Mouse (Mus musculus) forebrain, embryonic 16.5 days (tissue): ENCODE results near the gene Rad51b. TPM values are rescaled to one million over a fixed set of nuclear protein-coding genes. Genes with fewer than 3 reads are reported as not detected.
A peak's percentile ranks its signal among the peaks of the same experiment; 100 is the strongest.

Experiments used
- ATAC-seq: fragments of 200-750 bp; cut with Nextera tagmentation; 2 replicates; pipeline ENCODE4 v1.8.0; 2017; ENCODE audit warnings: mild to moderate bottlenecking, moderate library complexity
- H3K27ac ChIP-seq: fragments of 300-500 bp; sonication (generic); 2 replicates; pipeline ENCODE4 v1.5.1; 2014; ENCODE audit warnings: low read length, control low read depth
- H3K27me3 ChIP-seq: fragments of 300-500 bp; sonication (generic); replicated peaks from 2 replicates; pipeline ENCODE4 v1.6.1; 2014; ENCODE audit warnings: low read length; ENCODE audit not compliant: control insufficient read depth, insufficient read depth
- H3K36me3 ChIP-seq: fragments of 300-500 bp; sonication (generic); 2 replicates; pipeline ENCODE4 v1.6.1; 2014; ENCODE audit not compliant: control insufficient read depth, insufficient read depth
- H3K4me1 ChIP-seq: fragments of 300-500 bp; sonication (generic); replicated peaks from 2 replicates; pipeline ENCODE4 v1.6.1; 2014; ENCODE audit warnings: low read length; ENCODE audit not compliant: control insufficient read depth, insufficient read depth
- H3K4me2 ChIP-seq: fragments of 300-500 bp; sonication (generic); 2 replicates; pipeline ENCODE4 v1.6.1; 2014; ENCODE audit warnings: mild to moderate bottlenecking, low read length, control low read depth
- H3K4me3 ChIP-seq: fragments of 300-500 bp; sonication (generic); replicated peaks from 2 replicates; pipeline ENCODE4 v1.5.1; 2014; ENCODE audit warnings: mild to moderate bottlenecking, low read length, control low read depth
- H3K9ac ChIP-seq: fragments of 300-500 bp; sonication (generic); replicated peaks from 2 replicates; pipeline ENCODE4 v1.6.1; 2014; ENCODE audit warnings: low read depth, low read length, control low read depth
- H3K9me3 ChIP-seq: fragments of 300-500 bp; sonication (generic); 2 replicates; pipeline ENCODE4 v1.6.1; 2016; ENCODE audit warnings: low read length; ENCODE audit not compliant: control insufficient read depth
- WGBS: fragments of 180-500 bp; shearing (Covaris S2); extraction: QIAGEN DNeasy Blood & Tissue Kit; methylation state at CpG from one replicate; pipeline ENCODE4 v1.1.7; 2014; 5-methylcytosine and 5-hydroxymethylcytosine counted together
- polyA plus RNA-seq: library from polyadenylated mRNA; unstranded; fragments of >200 nt; fragmentation: Nextera tagmentation; extraction: Ambion mirVana; gene quantifications from 2 replicates; pipeline ENCODE4 v1.2.1, GENCODE M21; 2015

The Rad51b gene
- polyA plus RNA-seq, 1 experiment from 2014 or later, result 2.6 TPM

DNA sequence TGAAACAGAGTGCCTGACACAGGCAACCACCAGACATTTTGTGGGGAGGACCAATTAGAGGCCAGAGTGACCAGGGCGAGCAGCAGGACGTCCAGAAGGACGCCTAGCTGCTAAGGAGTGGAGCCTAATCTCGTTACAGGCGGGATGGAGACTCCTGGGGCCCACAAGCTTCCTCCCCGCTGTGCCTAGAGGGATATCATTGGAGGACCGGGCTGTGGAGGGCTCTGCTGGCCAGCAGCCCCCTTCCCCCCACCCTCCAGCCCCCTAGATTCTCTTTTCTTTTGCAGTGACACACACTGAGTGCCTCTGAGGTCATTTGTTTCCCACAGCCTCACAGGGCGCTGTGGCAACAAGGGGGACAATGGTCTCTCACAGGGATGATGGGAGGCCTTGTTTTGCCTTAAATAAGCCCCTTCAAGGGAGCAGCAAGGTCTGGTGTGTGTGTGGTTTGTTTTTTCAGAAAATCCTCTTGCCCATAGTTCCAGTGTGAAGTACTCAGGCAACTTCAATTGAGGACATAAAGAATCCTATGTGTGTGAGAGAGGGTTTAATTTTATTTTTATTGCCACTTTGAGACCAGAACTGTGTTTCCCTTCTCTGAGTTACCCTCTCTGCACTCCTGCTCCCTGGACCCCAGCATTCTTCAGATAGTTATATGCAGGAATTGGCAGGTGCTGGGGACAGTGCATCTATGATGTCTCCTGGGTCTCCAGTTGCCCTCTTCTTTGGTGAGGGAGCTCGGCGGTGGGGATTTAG, 422.2 kb downstream of the Rad51b start:
- no peaks in the 10 kb centered on the region for H3K27me3 ChIP-seq
- WGBS, result 6% methylated on average over 10 of the region's 10 CpGs

GRCm38 (mm10) chr12:79719847-79720201, 422.7 kb downstream of the Rad51b start:
- H3K27ac ChIP-seq, result peak overlapping the region; percentile 60
- no peak overlapping the region for H3K4me2 ChIP-seq
- 12% methylated on average over 1 of the region's 1 CpGs for WGBS
- no peaks in the 10 kb centered on the region for H3K27me3 ChIP-seq
- H3K4me1 ChIP-seq, result peaks cover 20% of the 10 kb centered on the region
- no peaks in the 10 kb centered on the region for H3K9me3 ChIP-seq
- no peak overlapping the region for H3K9ac ChIP-seq
- no peak overlapping the region for H3K4me3 ChIP-seq
- ATAC-seq, result peak; percentile 32
- no peaks in the 10 kb centered on the region for H3K36me3 ChIP-seq

More for the DNA sequence above, 422.2 kb downstream of the Rad51b start:
- peak overlapping the region; percentile 60 for H3K27ac ChIP-seq
- peaks cover 20% of the 10 kb centered on the region for H3K4me1 ChIP-seq
- no peak overlapping the region for H3K4me3 ChIP-seq
- ATAC-seq, result peak; percentile 87
- no peaks in the 10 kb centered on the region for H3K36me3 ChIP-seq
- no peaks in the 10 kb centered on the region for H3K9me3 ChIP-seq
- no peak overlapping the region for H3K9ac ChIP-seq
- H3K4me2 ChIP-seq, result no peak overlapping the region

DNA sequence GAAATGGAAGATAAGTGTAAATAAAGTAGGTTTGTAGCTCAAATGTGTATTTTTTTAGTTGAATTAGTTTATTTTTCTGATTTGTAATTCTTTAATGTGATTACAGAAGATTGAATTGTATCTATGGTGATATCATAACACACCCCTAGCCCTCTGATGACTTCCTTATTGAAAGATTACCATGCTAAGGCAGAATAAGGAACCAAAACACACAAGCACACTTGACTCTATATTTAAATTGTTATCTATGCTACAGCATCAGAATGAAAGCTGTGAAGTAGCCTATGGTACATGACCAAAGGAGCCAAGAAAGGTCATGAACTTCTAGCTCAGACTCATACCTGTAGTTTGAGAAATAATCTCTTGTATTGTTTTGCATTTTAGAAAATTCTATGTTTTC, 427.8 kb downstream of the Rad51b start:
- H3K27me3 ChIP-seq, result no peaks in the 10 kb centered on the region
- H3K36me3 ChIP-seq, result no peaks in the 10 kb centered on the region
- peaks cover 4% of the 10 kb centered on the region for H3K4me1 ChIP-seq
- H3K4me2 ChIP-seq, result no peak overlapping the region
- H3K27ac ChIP-seq, result no peak overlapping the region
- peaks cover 11% of the 10 kb centered on the region for H3K9me3 ChIP-seq
- no peak for ATAC-seq
- no peak overlapping the region for H3K9ac ChIP-seq
- H3K4me3 ChIP-seq, result no peak overlapping the region

GRCm38 (mm10) chr12:79725711-79726110, 428.6 kb downstream of the Rad51b start:
- no peaks in the 10 kb centered on the region for H3K36me3 ChIP-seq
- ATAC-seq, result no peak
- H3K9ac ChIP-seq, result no peak overlapping the region
- no peak overlapping the region for H3K27ac ChIP-seq
- H3K4me1 ChIP-seq, result peaks cover 8% of the 10 kb centered on the region
- H3K9me3 ChIP-seq, result peaks cover 11% of the 10 kb centered on the region
- no peak overlapping the region for H3K4me3 ChIP-seq
- H3K27me3 ChIP-seq, result no peaks in the 10 kb centered on the region
- no peak overlapping the region for H3K4me2 ChIP-seq

GRCm38 (mm10) chr12:79726116-79726515, 429.0 kb downstream of the Rad51b start:
- Histone ChIP-seq H3K27me3 (no peaks in the 10 kb centered on the region), H3K36me3 (no peaks in the 10 kb centered on the region), H3K9ac (no peak overlapping the region), H3K4me2 (no peak overlapping the region), H3K4me1 (peaks cover 8% of the 10 kb centered on the region), H3K27ac (no peak overlapping the region), H3K9me3 (peaks cover 11% of the 10 kb centered on the region), H3K4me3 (no peak overlapping the region)
- ATAC-seq, result no peak
- WGBS, result 63% methylated on average over 2 of the region's 2 CpGs

DNA sequence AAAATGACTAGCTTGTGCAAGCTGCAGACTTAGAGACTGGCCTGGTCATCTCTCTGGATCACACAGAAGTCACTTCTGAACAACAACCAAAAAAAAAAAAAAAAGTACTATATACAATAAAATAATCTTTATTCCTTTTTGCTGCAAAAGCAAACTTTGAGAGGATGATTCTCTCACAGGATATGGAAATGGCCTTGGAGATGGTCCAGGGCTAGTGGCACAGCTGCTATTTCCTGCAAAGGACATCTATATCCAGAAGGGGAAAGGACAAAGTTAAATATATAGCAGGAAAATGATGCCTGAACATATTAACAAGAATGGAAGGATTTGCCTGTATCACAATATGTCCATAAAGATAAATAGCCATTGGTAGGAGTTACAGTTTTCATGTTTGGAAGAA, 429.9 kb downstream of the Rad51b start:
- Histone ChIP-seq H3K36me3 (no peaks in the 10 kb centered on the region), H3K9ac (no peak overlapping the region), H3K27me3 (no peaks in the 10 kb centered on the region), H3K4me1 (peaks cover 8% of the 10 kb centered on the region), H3K9me3 (peaks cover 11% of the 10 kb centered on the region), H3K4me3 (no peak overlapping the region), H3K27ac (no peak overlapping the region), H3K4me2 (no peak overlapping the region)
- ATAC-seq, result no peak

GRCm38 (mm10) chr12:79729926-79730506, 432.9 kb downstream of the Rad51b start:
- WGBS, result 56% methylated on average over 5 of the region's 5 CpGs
- Histone ChIP-seq H3K9me3 (peaks cover 11% of the 10 kb centered on the region), H3K27me3 (no peaks in the 10 kb centered on the region), H3K4me1 (peaks cover 17% of the 10 kb centered on the region), H3K9ac (no peak overlapping the region), H3K4me2 (no peak overlapping the region), H3K36me3 (no peaks in the 10 kb centered on the region), H3K27ac (no peak overlapping the region), H3K4me3 (no peak overlapping the region)
- ATAC-seq, result no peak

GRCm38 (mm10) chr12:79731905-79732304, 434.8 kb downstream of the Rad51b start:
- 26% methylated on average over 6 of the region's 6 CpGs for WGBS
- Histone ChIP-seq H3K27me3 (no peaks in the 10 kb centered on the region), H3K27ac (0 out of 2 replicates have a peak overlapping the region, but pooled peaks have one; percentile 17), H3K4me1 (peaks cover 17% of the 10 kb centered on the region), H3K36me3 (no peaks in the 10 kb centered on the region), H3K4me2 (no peak overlapping the region), H3K4me3 (no peak overlapping the region), H3K9ac (no peak overlapping the region), H3K9me3 (peaks cover 11% of the 10 kb centered on the region)
- peak; percentile 65 for ATAC-seq

DNA sequence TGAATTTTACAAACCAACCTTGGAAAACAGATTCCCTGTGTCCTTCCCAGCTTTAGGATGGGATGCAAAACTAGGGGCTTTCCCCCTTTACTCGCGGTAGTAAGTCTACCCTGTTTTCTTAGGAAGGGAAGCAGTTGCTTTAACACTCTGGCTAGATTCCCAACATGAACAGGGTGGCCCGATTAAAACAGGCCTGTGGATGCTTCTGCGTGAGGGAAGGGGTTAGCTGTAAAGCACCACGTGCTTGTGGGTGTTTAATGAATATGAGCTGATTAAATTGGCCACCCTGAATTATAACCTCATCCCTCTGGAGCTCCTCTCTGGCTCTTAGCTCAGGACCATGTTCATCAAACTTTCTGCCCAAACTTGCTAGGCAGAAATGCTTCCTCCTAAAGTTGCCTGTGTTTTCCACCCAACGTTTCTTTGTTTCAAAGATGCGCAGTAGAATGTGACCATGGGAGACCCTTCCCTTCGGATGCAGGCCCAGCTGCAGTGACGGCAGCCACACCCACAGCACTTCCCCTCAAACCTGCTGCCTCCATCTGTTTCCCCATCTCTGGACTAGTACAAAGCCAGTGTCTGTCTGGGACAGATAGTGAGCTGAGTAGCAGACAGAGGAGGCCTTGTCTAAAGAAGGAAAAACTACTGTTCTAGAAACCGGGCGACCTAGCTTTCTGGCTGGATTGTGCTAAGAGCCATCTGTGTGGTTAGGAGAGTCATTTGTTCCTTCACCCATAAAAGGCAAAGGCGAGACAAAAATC, 435.5 kb downstream of the Rad51b start:
- Histone ChIP-seq H3K9me3 (peaks cover 10% of the 10 kb centered on the region), H3K4me3 (no peak overlapping the region), H3K36me3 (no peaks in the 10 kb centered on the region), H3K27me3 (no peaks in the 10 kb centered on the region), H3K27ac (peak overlapping the region; percentile 17), H3K4me2 (no peak overlapping the region), H3K9ac (no peak overlapping the region), H3K4me1 (peaks cover 17% of the 10 kb centered on the region)
- peak; percentile 77 for ATAC-seq
- 32% methylated on average over 12 of the region's 12 CpGs for WGBS
